Mouse (Mus musculus) lung, adult 18-20 months (tissue): Measurements from ENCODE around the gene Bpifb4.

Experiments used
- DNase-seq, 2 experiments: peaks; one replicate each; pipeline ENCODE4 v3.0.0; 2022; ENCODE audit warnings: mixed read lengths in 2 of 2

The Bpifb4 gene

GRCm38 (mm10) chr2:153937843-153938242 is at the start of gene Bpifb4:
Gene Bpifb4 (plus strand): TSS chr2:153938212.
- DNase-seq = no peak

DNA sequence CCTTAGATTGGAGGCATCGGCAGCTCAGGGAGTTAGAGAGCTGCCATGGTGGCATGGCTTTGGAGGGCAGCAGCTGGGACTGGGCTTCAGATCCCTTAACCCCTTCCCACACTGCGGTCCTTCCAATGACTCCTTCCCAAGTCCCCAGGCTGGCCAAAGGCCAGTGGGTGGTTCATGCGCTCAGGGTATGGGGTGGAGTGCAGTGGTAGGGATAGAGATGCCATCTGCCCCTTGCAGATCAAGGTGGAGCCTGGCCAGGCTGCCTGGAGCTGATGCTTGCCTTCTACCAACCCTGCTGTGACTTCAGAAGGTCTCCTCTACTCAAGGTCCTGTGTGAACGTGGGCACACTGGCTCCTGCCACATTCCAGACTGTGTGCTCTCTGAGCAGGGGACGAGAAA is 38.9 kb upstream of the Bpifb4 start:
- DNase-seq = no peak

- DNase-seq = no peak
Measured at GRCm38 (mm10) chr2:153900088-153900487, 37.9 kb upstream of the Bpifb4 start, which contains the start of gene Bpifb6. Gene Bpifb6 (plus strand): TSS chr2:153900388.

DNA sequence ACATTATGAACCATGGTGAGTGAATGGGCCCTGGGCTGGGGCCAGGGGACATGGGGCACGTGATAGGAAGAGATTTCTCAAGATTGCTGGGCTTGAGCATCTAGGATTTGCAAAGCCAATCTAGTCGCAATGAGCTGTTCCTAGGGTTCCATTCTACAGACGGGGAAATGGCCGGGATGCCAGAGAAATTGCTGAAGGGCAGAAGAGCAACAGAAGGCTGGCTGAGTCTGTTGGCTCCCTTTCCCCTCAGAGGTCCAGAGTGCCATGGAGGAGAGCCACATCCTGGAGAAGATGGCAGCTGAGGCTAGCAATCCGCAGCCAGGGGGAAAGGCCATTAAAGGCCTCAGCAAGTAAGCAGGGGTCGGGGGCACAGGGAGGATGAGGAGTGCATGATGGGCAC is 35.3 kb upstream of the Bpifb4 start:
- no peak for DNase-seq

DNA sequence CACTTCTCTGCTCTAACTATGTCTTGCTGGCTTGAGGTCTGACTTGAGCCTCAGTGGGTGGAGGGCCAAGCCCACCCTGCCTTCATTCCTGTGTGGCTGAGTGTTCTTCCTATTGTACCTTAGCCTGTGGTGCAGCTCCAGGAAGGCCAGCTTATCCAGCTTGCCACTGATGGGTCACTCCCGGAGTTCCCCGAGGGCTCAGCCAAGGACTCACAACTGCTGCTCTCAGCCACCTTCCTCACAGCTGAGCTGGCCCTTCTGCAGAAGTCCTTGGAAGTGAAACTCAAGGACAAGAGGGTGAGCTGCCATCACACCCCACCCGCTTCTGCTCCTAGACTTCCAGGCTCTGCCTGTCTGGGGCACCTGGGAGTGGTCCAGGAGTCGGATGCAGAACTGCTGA is 31.4 kb upstream of the Bpifb4 start:
- DNase-seq = no peak

DNA sequence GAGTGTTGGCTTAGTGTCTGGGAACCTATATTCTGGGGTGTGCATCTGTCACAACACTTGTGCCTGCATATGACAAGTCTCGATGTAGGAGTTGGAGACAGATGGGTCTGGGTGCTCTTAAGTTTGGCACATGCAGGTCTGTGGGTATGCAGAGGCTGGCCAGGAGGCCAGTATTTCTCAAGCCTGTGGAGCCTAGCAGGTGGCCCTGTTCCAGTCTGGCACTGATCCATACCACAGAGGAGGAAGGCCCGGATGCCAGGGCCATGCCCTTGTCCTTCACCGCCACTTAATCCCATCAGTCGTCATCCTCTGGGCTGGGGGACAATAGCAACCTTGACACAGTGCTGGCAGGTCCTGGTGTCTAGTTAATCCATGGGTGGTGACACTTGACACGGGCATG is 23.9 kb upstream of the Bpifb4 start:
- DNase-seq = peak; percentile 53 to 72

DNA sequence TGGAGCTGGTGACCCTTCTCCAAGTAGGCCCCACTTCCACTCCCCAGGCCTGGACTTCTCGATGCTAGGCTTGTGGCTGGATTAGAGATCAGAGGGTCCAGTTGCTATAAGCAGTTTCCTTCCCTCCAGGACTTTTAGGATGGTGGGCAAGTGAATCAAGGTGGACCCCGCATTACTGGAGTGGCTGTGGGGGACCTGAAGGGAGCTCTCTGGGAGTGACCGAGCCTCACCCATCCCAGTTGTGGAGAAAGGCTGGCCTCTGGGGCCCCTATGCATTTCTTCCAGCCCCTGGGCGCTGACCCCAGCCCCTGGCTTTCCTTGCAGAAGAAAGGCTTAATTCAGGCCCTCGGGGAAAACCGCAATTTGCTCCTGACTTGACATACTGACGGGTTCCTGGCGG is 20.1 kb upstream of the Bpifb4 start, which contains the start of gene Bpifb3:
Bpifb3 (plus strand) TSS at position 301 of the 400 bp plus-strand sequence.
- DNase-seq = no peak

DNA sequence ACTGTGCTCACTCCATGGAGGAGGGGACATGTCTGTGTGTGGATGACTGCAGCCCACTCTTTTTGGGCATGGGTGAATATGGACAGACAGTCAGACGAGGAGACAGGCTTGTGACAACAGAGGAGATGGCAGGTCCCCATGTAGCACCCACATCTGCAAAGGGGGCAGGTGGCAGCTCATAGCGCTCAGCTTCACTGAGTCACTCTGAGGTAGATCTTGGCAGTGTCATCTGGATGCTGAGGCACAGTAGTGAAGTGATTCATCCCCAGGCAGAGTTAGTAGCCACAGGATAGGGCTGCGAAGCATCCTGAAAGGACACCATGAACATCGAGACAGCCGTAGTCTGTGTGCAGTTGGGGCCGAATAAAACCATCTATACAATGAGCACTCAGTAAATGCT is 16.8 kb upstream of the Bpifb4 start:
- DNase-seq = no peak

DNA sequence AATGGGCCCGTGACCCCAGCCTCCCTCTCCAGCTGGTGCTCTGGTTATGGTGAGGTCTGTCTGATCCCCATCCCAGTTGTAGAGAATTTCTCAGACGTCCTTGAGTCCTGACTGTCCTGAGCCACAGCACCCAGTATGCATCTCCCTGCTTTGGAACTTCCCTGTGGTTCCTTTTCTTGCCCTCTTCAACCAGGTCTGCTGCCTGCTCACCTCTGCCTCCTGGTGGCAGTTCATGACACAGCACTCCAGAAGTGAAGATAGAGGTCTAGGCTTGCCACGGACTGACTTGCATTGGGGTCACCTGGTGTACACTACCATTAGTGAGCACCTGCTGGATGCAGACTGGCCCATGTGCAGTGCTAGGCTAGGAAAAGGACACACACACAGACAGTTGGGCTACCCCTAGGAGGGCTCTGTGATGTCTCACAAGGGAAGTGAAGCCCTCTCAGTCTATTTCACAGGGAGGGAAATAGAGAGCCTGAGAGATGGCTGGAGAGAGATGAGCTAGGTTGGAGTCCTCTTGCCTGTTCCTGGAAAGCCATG is 8.1 kb upstream of the Bpifb4 start:
- peak; percentile 6 to 11 for DNase-seq

GRCm38 (mm10) chr2:153931125-153931524 is 6.9 kb upstream of the Bpifb4 start:
- no peak for DNase-seq

DNA sequence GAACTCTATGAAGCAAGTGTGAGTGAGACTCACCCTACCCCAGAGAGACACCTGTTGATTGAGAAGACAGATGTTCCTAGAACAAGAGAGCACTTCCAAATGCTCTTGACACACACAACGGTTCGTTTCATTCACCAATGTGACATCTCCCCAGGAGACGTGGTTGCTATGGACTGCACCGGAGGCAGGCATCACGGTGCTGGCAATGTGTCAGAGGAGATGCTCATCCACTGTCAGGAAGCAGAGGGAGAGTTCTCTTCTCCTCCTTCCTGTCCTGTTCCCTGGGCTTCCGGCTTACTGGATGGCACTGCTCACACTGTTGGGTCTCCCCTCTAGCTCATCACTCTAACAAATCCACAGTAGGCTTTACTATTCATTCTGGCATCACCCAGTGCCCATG is 4.7 kb upstream of the Bpifb4 start:
- no peak for DNase-seq

DNA sequence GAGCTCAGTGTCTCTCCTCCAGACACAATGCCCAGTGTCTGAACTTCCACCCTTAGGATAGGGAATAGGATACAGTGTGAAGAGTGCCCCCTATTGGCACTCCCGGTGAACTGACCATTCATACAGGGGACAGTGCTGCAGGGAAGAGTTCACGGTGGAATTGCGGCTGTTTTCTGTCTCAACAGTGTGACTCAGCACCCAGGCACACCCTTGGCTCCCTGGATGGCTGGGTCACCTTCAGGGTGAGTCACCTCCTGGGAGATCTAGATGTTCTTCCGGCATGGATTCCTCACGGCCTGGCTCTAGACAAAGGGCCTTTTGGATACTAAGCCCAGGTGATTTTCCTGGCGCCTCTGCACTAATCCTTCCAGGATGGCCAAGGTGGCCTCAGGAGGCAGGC is 2.7 kb upstream of the Bpifb4 start:
- no peak for DNase-seq

DNA sequence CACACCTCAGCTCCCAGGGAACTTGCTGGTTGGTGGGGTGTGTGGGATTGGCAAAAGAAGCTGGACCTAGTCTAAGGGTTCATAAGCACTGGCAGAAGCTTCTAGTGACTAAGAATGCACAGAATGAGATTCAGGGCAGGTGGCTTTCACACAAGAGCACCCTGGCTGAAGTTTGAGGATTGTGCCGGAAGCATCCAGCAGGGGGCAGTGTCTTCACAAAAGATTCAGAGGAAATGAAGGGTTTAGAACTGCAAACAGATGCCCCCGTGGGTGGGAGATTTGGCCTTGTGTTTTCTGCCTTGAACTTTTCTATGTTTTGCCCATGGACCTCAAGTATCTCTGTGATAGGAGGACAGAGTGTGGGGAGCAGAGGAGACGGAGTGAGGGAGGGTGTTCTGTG is 5.5 kb downstream of the Bpifb4 start:
- DNase-seq = peak; percentile 11 to 14

DNA sequence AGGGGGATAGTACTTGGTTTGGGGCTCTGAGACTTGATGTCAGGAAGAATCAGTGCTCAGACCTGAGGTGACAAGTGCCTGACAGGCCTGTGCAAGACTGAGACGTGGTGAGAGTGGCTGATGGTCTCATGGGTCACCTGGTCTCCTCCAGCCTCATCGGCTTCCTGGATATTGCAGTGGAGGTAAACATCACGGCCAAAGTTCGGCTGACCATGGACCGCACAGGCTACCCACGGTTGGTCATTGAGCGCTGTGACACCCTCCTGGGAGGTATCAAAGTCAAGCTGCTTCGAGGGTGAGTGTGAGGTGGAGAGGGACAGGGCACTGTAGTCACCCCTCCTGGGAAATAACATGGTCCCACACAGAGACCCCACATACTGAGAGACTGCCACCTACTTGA is 6.6 kb downstream of the Bpifb4 start:
- DNase-seq = no peak

DNA sequence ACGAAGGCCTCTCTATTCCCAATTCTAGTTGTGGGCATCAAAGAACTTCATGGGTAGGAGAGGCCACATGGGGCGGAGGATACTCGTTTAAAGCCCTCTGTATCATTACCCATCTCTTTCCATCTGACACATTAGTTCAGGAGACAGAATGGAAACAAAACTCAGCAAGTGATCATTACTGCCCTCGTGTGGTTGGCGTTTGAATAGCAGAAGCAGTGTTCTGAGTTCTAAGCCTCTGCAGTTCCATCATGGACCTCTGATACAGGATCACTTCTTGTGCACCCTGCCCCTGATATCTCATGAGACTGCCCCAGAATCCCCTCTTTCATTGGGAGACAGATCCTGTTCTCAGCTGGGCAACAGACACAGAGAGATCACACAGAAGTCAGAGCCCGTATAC is 14.9 kb downstream of the Bpifb4 start:
- DNase-seq = peak; percentile 26 to 33

- peak; percentile 11 to 25 for DNase-seq
Measured at GRCm38 (mm10) chr2:153953836-153954235, 15.8 kb downstream of the Bpifb4 start.

GRCm38 (mm10) chr2:153962821-153963331 is 24.9 kb downstream of the Bpifb4 start:
- no peak for DNase-seq

DNA sequence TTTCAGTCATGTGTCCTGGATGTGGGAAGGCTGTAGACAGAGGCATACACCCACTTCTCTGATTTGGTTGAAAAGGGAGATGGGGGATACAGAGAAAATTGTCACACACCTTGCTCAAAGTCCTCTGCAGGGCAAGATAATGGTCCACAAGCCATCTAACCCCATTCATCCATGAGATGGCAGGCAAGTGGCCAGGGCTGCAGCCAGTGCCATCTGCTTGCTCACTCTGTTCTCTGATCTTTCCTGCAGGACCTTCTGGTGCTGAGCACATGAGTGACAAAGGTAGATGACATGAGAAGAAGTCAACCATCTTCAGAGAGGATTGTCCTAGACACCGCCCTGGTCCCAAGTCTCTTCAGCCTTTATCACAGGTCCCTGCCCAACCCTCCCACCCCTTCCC is 25.3 kb downstream of the Bpifb4 start:
- no peak for DNase-seq

GRCm38 (mm10) chr2:153970221-153970620 is 32.2 kb downstream of the Bpifb4 start:
- peak in 1 of 2 experiments; percentile 15 for DNase-seq

DNA sequence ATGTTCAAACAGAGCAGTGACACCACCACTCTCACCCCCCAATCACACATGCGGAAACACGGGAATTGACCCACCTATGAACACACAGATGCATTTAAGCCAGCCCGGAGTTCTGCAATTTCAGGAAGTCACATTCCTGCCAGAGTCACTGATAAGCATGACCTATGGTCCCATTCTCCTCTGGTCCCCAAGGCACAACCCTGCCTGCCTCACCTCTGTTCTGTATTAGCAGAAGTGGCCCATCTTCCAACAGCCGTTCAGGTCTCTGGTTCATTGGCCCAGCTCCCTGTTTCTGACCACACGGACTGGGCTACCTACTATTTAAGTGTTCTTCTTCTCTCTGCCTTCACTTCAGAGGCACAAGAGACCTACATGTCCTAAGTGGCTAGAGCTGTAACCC is 36.6 kb downstream of the Bpifb4 start, which contains the start of gene Bpifa6:
Bpifa6 (plus strand) TSS at position 364 of the 400 bp plus-strand sequence.
- DNase-seq = no peak

DNA sequence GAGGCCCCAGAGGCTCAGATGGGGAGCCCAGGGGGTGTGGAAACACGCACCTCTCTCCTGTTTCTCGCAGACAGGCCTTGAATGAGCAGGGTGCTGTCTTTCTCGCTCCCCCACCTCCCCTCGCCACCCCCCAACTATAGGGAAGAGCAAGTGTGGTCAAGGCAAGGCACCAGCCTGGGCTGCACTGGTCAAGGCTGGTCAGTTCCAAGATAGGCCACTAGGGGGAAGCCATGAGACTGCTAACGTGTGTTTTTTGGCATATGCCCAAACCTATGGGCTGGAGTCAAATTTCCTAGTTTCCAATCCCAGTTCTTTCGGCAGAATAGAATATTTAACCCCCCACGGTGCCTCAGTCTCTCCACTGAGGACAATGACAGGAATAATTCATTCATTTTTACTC is 57.8 kb downstream of the Bpifb4 start:
- peak; percentile 61 to 71 for DNase-seq

DNA sequence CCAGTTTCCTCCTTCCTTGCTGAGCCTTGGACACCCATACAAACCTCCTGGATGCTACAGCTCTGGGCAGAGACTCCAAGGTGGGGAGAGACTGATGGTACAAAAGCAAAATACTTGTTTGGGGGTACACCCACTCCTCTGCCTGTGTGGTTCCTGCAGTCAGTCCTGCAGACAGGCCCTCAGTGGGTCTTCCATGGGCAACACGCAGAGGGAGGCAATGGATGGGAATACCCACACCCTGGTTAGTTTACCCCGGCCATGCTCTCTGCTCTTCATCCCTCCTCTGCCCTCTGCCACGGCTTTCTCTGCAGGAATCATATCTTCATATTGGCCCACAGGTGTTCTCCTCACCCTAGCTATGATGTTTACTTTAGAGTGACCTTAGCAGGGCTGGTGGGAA is 62.5 kb downstream of the Bpifb4 start:
- DNase-seq = no peak

GRCm38 (mm10) chr2:154001056-154001455 is 63.0 kb downstream of the Bpifb4 start:
- no peak for DNase-seq

DNA sequence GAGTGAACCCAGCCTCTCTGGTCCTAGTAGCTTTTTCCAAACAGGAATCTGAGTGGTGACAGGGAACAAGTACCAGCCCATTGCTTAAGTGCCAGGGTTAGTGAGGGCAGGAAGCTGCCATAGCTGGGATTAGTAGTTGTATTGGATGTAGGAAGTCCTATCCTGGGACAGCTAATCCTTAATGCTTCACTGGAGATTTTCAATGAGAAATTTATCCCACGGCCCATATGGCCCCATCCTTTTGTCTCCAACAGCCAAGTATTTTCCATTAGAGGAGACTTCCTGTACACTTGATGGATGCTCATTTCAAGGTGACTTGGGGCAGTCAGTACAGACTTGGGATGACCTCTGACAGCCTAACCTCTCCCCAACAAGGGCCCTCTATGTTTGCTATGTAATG is 66.4 kb downstream of the Bpifb4 start:
- DNase-seq = no peak

GRCm38 (mm10) chr2:154005094-154005493 is 67.1 kb downstream of the Bpifb4 start:
- peak in 1 of 2 experiments; percentile 24 for DNase-seq
